Mouse (Mus musculus) hindbrain, embryonic 11.5 days (tissue): ENCODE data around the gene Rapgef2. TPM values are rescaled to one million over a fixed set of nuclear protein-coding genes. Genes with fewer than 3 reads are reported as not detected.

ENCODE experiments used
- ATAC-seq: fragments of 200-750 bp; cut with Nextera tagmentation; 2 replicates; pipeline ENCODE4 v1.8.0; 2017; ENCODE audit warnings: mild to moderate bottlenecking, moderate TSS enrichment, moderate library complexity; ENCODE audit not compliant: low FRiP score
- DNase-seq: peaks from one replicate; pipeline ENCODE4 v3.0.0-alpha.2; 2015; ENCODE audit warnings: low spot score
- H3K27ac ChIP-seq: fragments of 300-500 bp; sonication (generic); 2 replicates; pipeline ENCODE4 v1.5.1; 2014; ENCODE audit warnings: mild to moderate bottlenecking, low read depth, low read length
- H3K27me3 ChIP-seq: fragments of 300-500 bp; sonication (generic); 2 replicates; pipeline ENCODE4 v1.6.1; 2014; ENCODE audit warnings: mild to moderate bottlenecking, low read length, moderate library complexity, mixed read lengths; ENCODE audit not compliant: control insufficient read depth, insufficient read depth
- H3K36me3 ChIP-seq: fragments of 300-500 bp; sonication (generic); 2 replicates; pipeline ENCODE4 v1.6.1; 2014; ENCODE audit warnings: mild to moderate bottlenecking, low read length, moderate library complexity, mixed read lengths; ENCODE audit not compliant: control insufficient read depth, insufficient read depth
- H3K4me1 ChIP-seq: fragments of 300-500 bp; sonication (generic); replicated peaks from 2 replicates; pipeline ENCODE4 v1.6.1; 2014; ENCODE audit warnings: low read length, mixed read lengths; ENCODE audit not compliant: control insufficient read depth, insufficient read depth
- H3K4me2 ChIP-seq: fragments of 300-500 bp; sonication (generic); replicated peaks from 2 replicates; pipeline ENCODE4 v1.6.1; 2014; ENCODE audit warnings: mild to moderate bottlenecking, low read depth, low read length
- H3K4me3 ChIP-seq: fragments of 300-500 bp; sonication (generic); 2 replicates; pipeline ENCODE4 v1.5.1; 2014; ENCODE audit warnings: low read depth, low read length
- H3K9ac ChIP-seq: fragments of 300-500 bp; sonication (generic); 2 replicates; pipeline ENCODE4 v1.6.1; 2014; ENCODE audit warnings: low read depth, low read length
- H3K9me3 ChIP-seq: fragments of 300-500 bp; sonication (generic); 2 replicates; pipeline ENCODE4 v1.6.1; 2016; ENCODE audit warnings: low read length; ENCODE audit not compliant: control insufficient read depth
- WGBS: fragments of 180-500 bp; shearing (Covaris S2); extraction: QIAGEN DNeasy Blood & Tissue Kit; methylation state at CpG from one replicate; pipeline ENCODE4 v1.1.7; 2014; 5-methylcytosine and 5-hydroxymethylcytosine counted together
- polyA plus RNA-seq: library from polyadenylated mRNA; unstranded; fragments of >200 nt; fragmentation: Nextera tagmentation; extraction: Ambion mirVana; gene quantifications from 2 replicates; pipeline ENCODE4 v1.2.1, GENCODE M21; 2014

Gene Rapgef2
- polyA plus RNA-seq, 1 experiment from 2014 or later, result 8.1 TPM

DNA sequence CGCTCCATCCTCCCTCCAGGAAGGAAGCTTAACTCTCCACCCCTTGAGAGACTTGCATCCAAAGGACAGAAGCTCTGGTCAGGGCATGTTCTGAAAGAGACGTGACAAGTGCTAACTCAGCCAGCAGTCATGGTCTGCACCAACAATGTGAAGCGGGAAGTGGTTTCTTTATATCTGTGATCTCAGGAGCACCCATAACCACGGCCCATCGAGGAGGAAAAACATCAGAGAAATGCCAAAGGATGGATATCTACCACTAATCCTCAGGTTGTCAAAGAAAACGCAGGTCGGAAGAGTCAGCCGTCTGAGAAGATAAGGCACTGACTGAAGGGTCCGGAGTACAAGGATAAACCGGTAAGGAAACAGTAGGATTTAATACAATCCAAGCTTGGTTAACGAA is 38.1 kb downstream of the Rapgef2 start:
- no peaks in the 10 kb centered on the region; the same call in 1 of the 2 replicates for H3K4me1 ChIP-seq
- H3K36me3 ChIP-seq, result no peaks in the 10 kb centered on the region
- H3K9me3 ChIP-seq, result no peaks in the 10 kb centered on the region
- H3K27ac ChIP-seq, result no peak overlapping the region
- no peak overlapping the region for H3K4me3 ChIP-seq
- ATAC-seq, result no peak
- WGBS, result 91% methylated on average over 11 of the region's 11 CpGs
- no peaks in the 10 kb centered on the region for H3K27me3 ChIP-seq
- no peak overlapping the region for H3K4me2 ChIP-seq
- no peak overlapping the region for H3K9ac ChIP-seq
- no peak for DNase-seq

DNA sequence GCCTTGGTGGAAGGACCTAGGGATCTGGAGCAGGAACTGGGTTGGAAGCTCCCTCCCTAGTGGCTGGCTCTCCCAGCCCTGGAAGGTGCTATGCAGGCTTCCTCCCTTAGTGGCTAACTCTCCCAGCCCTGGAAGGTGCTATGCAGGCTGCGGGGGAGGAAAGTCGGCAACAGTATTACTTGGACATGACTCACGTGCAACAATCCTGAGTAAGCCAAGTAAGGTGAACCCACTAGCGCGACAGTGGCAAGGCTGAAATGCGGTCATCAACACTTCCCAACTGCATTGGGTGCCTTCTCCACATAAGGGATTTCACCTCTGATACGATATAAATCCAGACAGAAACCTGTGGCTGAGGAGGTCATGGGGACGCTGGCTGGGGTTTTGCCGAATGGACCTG is 42.0 kb downstream of the Rapgef2 start:
- DNase-seq (no peak), ATAC-seq (no peak)
- WGBS, result 78% methylated on average over 9 of the region's 9 CpGs
- Histone ChIP-seq H3K27me3 (no peaks in the 10 kb centered on the region), H3K9ac (no peak overlapping the region), H3K4me1 (no peaks in the 10 kb centered on the region), H3K9me3 (no peaks in the 10 kb centered on the region), H3K4me3 (no peak overlapping the region), H3K27ac (no peak overlapping the region), H3K4me2 (no peak overlapping the region), H3K36me3 (no peaks in the 10 kb centered on the region)

DNA sequence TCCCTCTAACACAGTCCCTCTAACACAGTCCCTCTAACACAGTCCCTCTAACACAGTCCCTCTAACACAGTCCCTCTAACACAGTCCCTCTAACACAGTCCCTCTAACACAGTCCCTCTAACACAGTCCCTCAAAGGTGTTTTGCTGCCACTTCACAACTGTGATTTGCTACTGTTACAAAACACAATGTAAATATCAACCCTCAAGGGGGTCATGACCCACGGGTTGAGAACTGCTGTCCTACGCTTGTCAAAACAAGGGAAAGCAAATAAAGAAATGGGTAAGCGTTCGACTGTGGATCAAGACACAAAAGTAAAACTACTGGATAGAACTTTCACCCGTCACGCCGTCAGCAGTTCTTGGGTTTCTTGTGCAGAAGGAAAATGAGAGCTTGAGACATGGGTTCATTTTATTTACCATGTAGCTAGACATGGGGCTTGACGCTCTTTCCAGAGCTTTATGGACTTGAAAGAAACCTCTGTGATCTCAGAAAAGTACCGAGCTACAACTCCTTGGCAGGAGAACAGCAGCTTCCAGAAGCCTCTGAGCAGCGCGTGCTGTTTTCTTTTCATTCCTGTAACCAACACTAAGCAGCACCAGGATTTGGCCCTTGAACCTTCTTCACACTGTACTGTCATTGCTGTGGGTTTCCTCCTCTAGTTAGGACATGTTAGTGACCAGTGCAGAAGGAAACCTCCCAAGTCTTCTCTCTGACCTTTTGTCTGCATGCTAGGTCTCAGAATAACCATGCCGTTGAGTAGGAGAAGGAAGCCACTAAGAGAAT is 43.2 kb downstream of the Rapgef2 start:
- no peaks in the 10 kb centered on the region for H3K36me3 ChIP-seq
- ATAC-seq (no peak), DNase-seq (no peak)
- H3K4me1 ChIP-seq, result no peaks in the 10 kb centered on the region
- H3K27me3 ChIP-seq, result no peaks in the 10 kb centered on the region
- H3K9ac ChIP-seq, result no peak overlapping the region
- H3K27ac ChIP-seq, result no peak overlapping the region
- no peaks in the 10 kb centered on the region for H3K9me3 ChIP-seq
- H3K4me2 ChIP-seq, result no peak overlapping the region
- WGBS, result 60% methylated on average over 12 of the region's 12 CpGs
- no peak overlapping the region for H3K4me3 ChIP-seq

DNA sequence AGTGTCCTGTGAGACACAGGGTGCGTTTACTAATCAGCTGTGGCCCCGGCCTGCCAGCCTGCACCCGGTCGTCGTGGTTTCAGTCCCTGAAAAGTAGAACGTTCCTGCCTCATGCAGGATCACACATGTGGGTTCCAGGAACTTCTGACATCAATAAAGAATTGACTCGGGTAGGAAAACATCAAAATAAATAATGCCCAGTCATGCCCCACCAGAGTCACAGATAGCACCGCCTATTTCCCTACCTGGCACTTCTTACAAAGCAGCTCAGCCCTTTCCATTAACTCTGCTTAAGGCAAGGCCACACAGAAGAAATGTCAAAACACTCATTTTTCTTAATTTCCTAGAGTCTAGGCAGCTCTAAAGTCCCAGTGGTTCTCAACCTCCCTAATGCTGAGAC is 44.0 kb downstream of the Rapgef2 start:
- no peaks in the 10 kb centered on the region for H3K4me1 ChIP-seq
- H3K4me3 ChIP-seq, result no peak overlapping the region
- no peak overlapping the region for H3K9ac ChIP-seq
- DNase-seq, result no peak
- H3K27me3 ChIP-seq, result no peaks in the 10 kb centered on the region
- H3K27ac ChIP-seq, result no peak overlapping the region
- H3K9me3 ChIP-seq, result no peaks in the 10 kb centered on the region
- WGBS, result 69% methylated on average over 8 of the region's 8 CpGs
- ATAC-seq, result no peak
- H3K36me3 ChIP-seq, result no peaks in the 10 kb centered on the region
- H3K4me2 ChIP-seq, result no peak overlapping the region

DNA sequence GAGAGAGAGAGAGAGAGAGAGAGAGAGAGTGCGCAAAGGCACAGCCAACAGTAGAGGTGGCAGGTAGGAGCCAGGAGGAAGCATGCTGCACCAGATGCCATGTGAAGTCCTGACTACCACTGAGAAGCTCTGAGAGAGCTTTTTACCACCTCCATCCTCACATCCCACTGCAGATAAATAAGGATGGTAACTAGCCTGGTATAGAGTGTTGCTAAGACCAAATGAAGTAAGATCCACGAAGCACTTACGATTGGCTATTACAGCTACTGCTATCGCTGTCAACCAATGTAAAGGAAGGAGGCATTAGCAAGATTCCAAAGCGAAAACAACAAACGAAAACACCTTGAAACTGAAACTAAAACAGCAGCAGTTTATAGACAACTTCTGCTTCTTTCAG is 47.3 kb downstream of the Rapgef2 start:
- Histone ChIP-seq H3K36me3 (no peaks in the 10 kb centered on the region), H3K4me3 (no peak overlapping the region), H3K4me1 (no peaks in the 10 kb centered on the region), H3K9me3 (no peaks in the 10 kb centered on the region), H3K4me2 (no peak overlapping the region), H3K27ac (no peak overlapping the region), H3K9ac (no peak overlapping the region), H3K27me3 (no peaks in the 10 kb centered on the region)
- WGBS, result 90% methylated on average over 6 of the region's 6 CpGs
- no peak for ATAC-seq
- no peak for DNase-seq

DNA sequence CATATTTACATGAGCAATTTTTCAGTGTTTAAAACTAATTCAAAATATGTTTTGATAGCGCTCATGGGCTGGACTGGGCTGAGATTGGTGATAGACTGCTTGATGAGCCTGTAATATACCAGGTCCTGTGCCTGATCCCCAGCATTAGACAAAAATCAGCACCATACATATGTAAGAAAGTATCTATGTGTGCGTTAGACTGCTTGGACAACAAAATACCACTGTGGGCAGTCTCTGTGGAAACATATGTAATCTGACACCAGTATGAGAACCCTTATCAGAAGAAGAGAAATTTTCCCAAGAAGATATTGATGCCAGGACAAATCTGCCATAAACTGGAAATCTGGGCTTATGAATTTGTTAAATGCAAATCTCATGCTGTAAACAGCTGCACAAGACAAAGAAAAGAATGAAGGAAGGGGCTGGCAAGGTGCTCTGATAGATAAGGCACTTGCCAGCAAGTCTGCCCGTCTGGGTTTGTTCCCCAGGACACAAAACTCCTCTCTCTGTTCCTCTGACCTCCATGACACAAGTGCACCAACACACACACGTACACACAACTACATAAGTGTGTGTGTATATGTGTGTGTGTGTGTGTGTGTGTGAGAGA is 47.8 kb downstream of the Rapgef2 start:
- no peak overlapping the region for H3K4me3 ChIP-seq
- no peaks in the 10 kb centered on the region for H3K36me3 ChIP-seq
- no peak overlapping the region for H3K9ac ChIP-seq
- H3K4me2 ChIP-seq, result no peak overlapping the region
- H3K9me3 ChIP-seq, result no peaks in the 10 kb centered on the region
- H3K4me1 ChIP-seq, result no peaks in the 10 kb centered on the region
- WGBS, result 75% methylated on average over 4 of the region's 4 CpGs
- no peaks in the 10 kb centered on the region for H3K27me3 ChIP-seq
- H3K27ac ChIP-seq, result no peak overlapping the region
- DNase-seq (no peak), ATAC-seq (no peak)

DNA sequence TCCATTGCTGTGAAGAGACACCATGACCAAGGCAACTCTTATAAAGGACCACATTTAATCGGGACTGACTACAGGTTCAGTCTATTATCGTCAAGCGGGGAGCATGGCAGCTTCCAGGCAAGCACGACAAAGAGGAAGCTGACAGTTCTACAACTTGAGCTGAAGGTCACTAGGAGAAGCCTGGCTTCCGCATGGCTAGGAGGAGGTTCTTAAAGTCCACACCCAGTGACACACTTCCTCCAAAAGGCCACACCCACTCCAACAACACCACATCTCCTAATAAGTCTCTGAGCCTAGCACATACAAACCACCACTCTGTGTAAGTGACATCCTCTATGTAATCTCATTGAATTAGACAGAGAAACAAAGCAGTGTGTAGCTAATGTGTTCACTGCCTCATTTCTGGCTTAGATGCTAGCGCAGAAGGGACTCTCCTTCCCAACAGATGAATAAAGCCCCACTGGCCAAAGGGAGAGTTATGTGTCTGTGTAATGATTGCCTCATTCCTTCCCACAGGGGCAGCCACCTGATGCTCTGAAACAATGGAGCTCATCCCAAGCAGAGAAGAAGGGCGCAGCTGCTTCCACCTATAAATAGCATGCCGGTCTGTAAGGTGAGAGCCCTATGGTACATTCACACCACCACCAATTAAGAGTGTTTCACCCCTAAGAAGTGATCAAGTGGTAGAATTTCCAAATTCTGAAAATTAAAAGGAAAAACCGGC is 48.5 kb downstream of the Rapgef2 start:
- ATAC-seq (no peak), DNase-seq (no peak)
- no peak overlapping the region for H3K4me3 ChIP-seq
- 92% methylated on average over 9 of the region's 9 CpGs for WGBS
- no peak overlapping the region for H3K27ac ChIP-seq
- no peak overlapping the region for H3K4me2 ChIP-seq
- H3K27me3 ChIP-seq, result no peaks in the 10 kb centered on the region
- no peaks in the 10 kb centered on the region for H3K9me3 ChIP-seq
- H3K4me1 ChIP-seq, result no peaks in the 10 kb centered on the region
- no peaks in the 10 kb centered on the region for H3K36me3 ChIP-seq
- no peak overlapping the region for H3K9ac ChIP-seq

DNA sequence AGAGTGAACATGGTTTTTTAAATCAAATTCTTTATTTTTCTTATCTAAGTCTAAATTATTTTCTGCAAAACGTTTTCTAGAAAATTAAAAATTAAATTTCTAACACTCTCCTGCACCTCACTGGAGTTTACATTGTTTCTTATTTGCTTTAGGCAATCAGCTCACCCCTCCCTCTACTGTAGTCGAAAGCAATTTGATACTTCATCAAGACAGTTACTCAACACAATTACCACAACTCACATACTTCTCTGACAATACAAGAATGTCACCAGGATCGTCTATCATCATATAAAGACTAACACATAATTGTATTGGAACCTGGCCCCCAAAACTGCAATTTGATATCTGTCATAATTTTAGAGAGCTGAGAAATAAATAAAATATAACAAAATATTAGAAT is 51.8 kb downstream of the Rapgef2 start:
- Histone ChIP-seq H3K36me3 (no peaks in the 10 kb centered on the region), H3K9me3 (no peaks in the 10 kb centered on the region), H3K4me3 (no peak overlapping the region), H3K27me3 (no peaks in the 10 kb centered on the region), H3K4me2 (no peak overlapping the region), H3K9ac (no peak overlapping the region), H3K4me1 (no peaks in the 10 kb centered on the region), H3K27ac (no peak overlapping the region)
- DNase-seq (no peak), ATAC-seq (no peak)
- 75% methylated on average over 3 of the region's 3 CpGs for WGBS
